Mouse (Mus musculus) limb, embryonic 15.5 days (tissue): Measurements from ENCODE around the gene Lekr1. TPM values are rescaled to one million over a fixed set of nuclear protein-coding genes. Genes with fewer than 3 reads are reported as not detected.

Experiments used
- ATAC-seq: fragments of 200-750 bp; cut with Nextera tagmentation; 2 replicates; pipeline ENCODE4 v1.8.0; 2017; ENCODE audit warnings: low read depth, moderate TSS enrichment; ENCODE audit not compliant: insufficient number of reproducible peaks, low FRiP score, low TSS enrichment
- H3K27ac ChIP-seq: fragments of 300-500 bp; sonication (generic); 2 replicates; pipeline ENCODE4 v1.5.1; 2015; ENCODE audit warnings: moderate library complexity, mild to moderate bottlenecking, inconsistent platforms
- H3K27me3 ChIP-seq: fragments of 300-500 bp; sonication (generic); 2 replicates; pipeline ENCODE4 v1.6.1; 2015; ENCODE audit warnings: inconsistent platforms
- H3K36me3 ChIP-seq: fragments of 300-500 bp; sonication (generic); 2 replicates; pipeline ENCODE4 v1.6.1; 2015; ENCODE audit warnings: inconsistent platforms
- H3K4me1 ChIP-seq: fragments of 300-500 bp; sonication (generic); 2 replicates; pipeline ENCODE4 v1.6.1; 2015; ENCODE audit warnings: inconsistent platforms
- H3K4me2 ChIP-seq: fragments of 300-500 bp; sonication (generic); 2 replicates; pipeline ENCODE4 v1.6.1; 2015; ENCODE audit warnings: mild to moderate bottlenecking, inconsistent platforms
- H3K4me3 ChIP-seq: fragments of 300-500 bp; sonication (generic); 2 replicates; pipeline ENCODE4 v1.5.1; 2015; ENCODE audit warnings: mild to moderate bottlenecking, inconsistent platforms
- H3K9ac ChIP-seq: fragments of 300-500 bp; sonication (generic); 2 replicates; pipeline ENCODE4 v1.6.1; 2015; ENCODE audit warnings: inconsistent platforms
- H3K9me3 ChIP-seq: fragments of 300-500 bp; sonication (generic); 2 replicates; pipeline ENCODE4 v1.6.1; 2016; ENCODE audit warnings: inconsistent platforms
- WGBS: fragments of 180-500 bp; shearing (Covaris S2); methylation state at CpG from one replicate; pipeline ENCODE4 v1.1.7; 2015; 5-methylcytosine and 5-hydroxymethylcytosine counted together
- polyA plus RNA-seq: library from polyadenylated mRNA; unstranded; fragments of >200 nt; fragmentation: Nextera tagmentation; extraction: Ambion mirVana; gene quantifications from 2 replicates; pipeline ENCODE4 v1.2.1, GENCODE M21; 2015

The Lekr1 gene
- polyA plus RNA-seq, 1 experiment from 2014 or later: 7.2 TPM

- H3K36me3 ChIP-seq: no peaks in the 10 kb centered on the region
- H3K4me3 ChIP-seq: no peak overlapping the region
- no peak for ATAC-seq
- H3K27ac ChIP-seq: no peak overlapping the region
- H3K4me1 ChIP-seq: no peaks in the 10 kb centered on the region
- H3K9ac ChIP-seq: no peak overlapping the region
- WGBS: 75% methylated on average over 5 of the region's 5 CpGs
- no peaks in the 10 kb centered on the region for H3K27me3 ChIP-seq
- no peaks in the 10 kb centered on the region for H3K9me3 ChIP-seq
- no peak overlapping the region for H3K4me2 ChIP-seq
Measured at GRCm38 (mm10) chr3:65782246-65782645, 116.2 kb downstream of the Lekr1 start.

DNA sequence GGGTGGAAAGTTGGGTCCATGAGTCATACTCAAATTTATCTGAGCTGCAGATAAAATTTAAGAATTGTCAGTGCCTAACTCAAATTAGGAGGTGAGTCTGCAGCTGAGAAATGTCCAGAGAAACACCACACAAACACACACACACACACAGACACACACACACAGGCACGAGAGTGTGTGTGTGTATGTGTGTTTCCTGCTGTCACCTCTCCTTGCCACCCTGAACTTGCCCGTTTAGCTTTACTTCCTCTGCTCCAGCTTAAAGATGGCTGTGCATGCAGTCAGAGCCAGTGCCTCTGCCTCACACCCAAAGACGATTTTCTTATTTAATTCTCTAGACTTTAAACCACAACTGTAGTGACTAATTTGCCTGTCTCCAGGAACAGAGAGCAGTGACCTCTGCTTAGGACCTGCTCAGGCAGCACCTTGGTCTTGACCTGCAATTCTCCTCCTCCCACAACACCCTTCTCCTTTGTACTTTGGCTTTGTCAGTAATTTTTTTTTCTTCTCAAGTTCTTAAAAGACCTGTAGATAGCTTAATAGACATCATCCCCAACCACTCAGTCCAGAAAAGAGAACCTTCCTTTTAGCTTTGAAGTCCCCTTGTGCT lies 124.2 kb downstream of the Lekr1 start:
- H3K4me1 ChIP-seq: no peaks in the 10 kb centered on the region
- WGBS: 46% methylated on average over 3 of the region's 3 CpGs
- H3K4me3 ChIP-seq: no peak overlapping the region
- H3K27ac ChIP-seq: no peak overlapping the region
- H3K27me3 ChIP-seq: no peaks in the 10 kb centered on the region
- no peaks in the 10 kb centered on the region for H3K9me3 ChIP-seq
- no peak overlapping the region for H3K9ac ChIP-seq
- H3K36me3 ChIP-seq: no peaks in the 10 kb centered on the region
- ATAC-seq: no peak
- H3K4me2 ChIP-seq: no peak overlapping the region

DNA sequence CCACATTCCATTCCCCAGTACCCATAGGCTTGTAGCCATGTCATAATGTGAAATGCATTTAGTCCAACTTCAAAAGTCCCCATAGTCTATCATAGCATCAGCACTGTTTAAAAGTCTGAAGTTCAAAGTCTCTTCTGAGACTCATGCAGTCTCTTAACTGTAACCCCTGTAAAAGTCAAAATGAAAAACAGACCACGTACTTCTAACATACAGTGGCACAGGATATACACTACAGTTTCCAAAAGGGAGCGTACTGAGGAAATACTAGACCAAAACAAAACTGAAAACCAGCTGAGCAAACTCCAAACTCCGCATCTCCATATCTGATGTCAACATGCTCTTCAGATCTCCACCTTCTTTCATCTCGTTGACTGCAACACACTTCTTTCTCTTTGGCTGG lies 127.5 kb downstream of the Lekr1 start:
- Histone ChIP-seq H3K27me3 (no peaks in the 10 kb centered on the region), H3K4me3 (no peak overlapping the region), H3K4me2 (no peak overlapping the region), H3K9ac (no peak overlapping the region), H3K27ac (no peak overlapping the region), H3K36me3 (no peaks in the 10 kb centered on the region), H3K9me3 (no peaks in the 10 kb centered on the region), H3K4me1 (no peaks in the 10 kb centered on the region)
- 64% methylated on average over 4 of the region's 4 CpGs for WGBS
- no peak for ATAC-seq

DNA sequence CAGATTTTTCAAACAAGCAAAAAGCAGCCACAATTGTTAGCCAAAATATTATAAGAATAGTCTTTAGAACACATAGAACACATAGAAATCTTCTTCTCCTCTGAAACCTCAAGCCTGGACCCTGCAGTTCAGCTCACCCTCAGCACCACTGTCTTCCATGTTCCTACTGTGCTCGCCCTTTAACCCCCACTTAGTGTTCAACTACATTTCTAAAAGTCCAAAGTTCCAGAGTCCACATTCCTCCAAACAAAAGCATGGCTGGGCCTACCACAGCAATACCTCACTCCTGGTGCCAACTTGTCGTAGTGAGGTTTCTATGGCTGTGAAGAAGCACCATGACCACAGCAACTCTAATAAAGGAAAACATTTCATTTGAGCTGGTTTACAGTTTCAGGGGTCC lies 128.7 kb downstream of the Lekr1 start:
- H3K4me2 ChIP-seq: no peak overlapping the region

GRCm38 (mm10) chr3:65797345-65798137 lies 131.5 kb downstream of the Lekr1 start:
- no peak overlapping the region for H3K27ac ChIP-seq
- no peaks in the 10 kb centered on the region for H3K36me3 ChIP-seq
- H3K4me3 ChIP-seq: no peak overlapping the region
- no peaks in the 10 kb centered on the region for H3K27me3 ChIP-seq
- WGBS: 92% methylated on average over 5 of the region's 5 CpGs
- H3K4me2 ChIP-seq: no peak overlapping the region
- no peak for ATAC-seq
- no peaks in the 10 kb centered on the region for H3K4me1 ChIP-seq
- H3K9me3 ChIP-seq: no peaks in the 10 kb centered on the region
- H3K9ac ChIP-seq: no peak overlapping the region

More for the DNA sequence above, 128.7 kb downstream of the Lekr1 start:
- no peaks in the 10 kb centered on the region for H3K36me3 ChIP-seq
- WGBS: 89% methylated on average over 2 of the region's 2 CpGs
- no peaks in the 10 kb centered on the region for H3K27me3 ChIP-seq
- H3K9ac ChIP-seq: no peak overlapping the region
- no peak for ATAC-seq
- H3K4me3 ChIP-seq: no peak overlapping the region
- no peak overlapping the region for H3K27ac ChIP-seq
- H3K9me3 ChIP-seq: no peaks in the 10 kb centered on the region
- H3K4me1 ChIP-seq: no peaks in the 10 kb centered on the region

- no peak overlapping the region for H3K4me3 ChIP-seq
- H3K27ac ChIP-seq: no peak overlapping the region
- no peak overlapping the region for H3K9ac ChIP-seq
- no peaks in the 10 kb centered on the region for H3K9me3 ChIP-seq
- no peaks in the 10 kb centered on the region for H3K36me3 ChIP-seq
- H3K4me1 ChIP-seq: no peaks in the 10 kb centered on the region
- no peak overlapping the region for H3K4me2 ChIP-seq
- no peaks in the 10 kb centered on the region for H3K27me3 ChIP-seq
- no peak for ATAC-seq
- 72% methylated on average over 4 of the region's 4 CpGs for WGBS
Measured at GRCm38 (mm10) chr3:65800962-65801361, 134.9 kb downstream of the Lekr1 start.

DNA sequence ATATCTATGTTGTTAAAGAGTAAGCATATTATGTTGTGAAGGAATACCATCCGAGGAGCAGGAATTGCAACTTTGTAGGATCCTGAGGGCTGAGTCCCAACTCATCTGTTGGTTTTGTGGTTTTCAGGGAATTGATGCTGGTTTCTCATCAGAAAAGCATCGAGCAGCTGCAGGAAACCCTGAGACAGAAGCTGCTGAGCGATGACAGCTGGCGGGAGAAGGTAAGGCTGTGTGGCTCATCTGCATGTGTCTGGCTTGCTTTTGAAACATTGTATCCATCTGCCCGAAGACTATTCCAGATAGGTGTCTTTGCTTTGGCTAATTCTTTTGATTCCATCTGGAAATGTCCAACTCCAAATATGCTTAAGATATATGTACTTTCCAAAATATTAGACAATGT lies 136.2 kb downstream of the Lekr1 start:
- no peak overlapping the region for H3K9ac ChIP-seq
- ATAC-seq: no peak
- H3K9me3 ChIP-seq: no peaks in the 10 kb centered on the region
- WGBS: 83% methylated on average over 5 of the region's 5 CpGs
- no peak overlapping the region for H3K27ac ChIP-seq
- no peak overlapping the region for H3K4me3 ChIP-seq
- no peak overlapping the region for H3K4me2 ChIP-seq
- no peaks in the 10 kb centered on the region for H3K27me3 ChIP-seq
- H3K4me1 ChIP-seq: no peaks in the 10 kb centered on the region
- H3K36me3 ChIP-seq: no peaks in the 10 kb centered on the region

DNA sequence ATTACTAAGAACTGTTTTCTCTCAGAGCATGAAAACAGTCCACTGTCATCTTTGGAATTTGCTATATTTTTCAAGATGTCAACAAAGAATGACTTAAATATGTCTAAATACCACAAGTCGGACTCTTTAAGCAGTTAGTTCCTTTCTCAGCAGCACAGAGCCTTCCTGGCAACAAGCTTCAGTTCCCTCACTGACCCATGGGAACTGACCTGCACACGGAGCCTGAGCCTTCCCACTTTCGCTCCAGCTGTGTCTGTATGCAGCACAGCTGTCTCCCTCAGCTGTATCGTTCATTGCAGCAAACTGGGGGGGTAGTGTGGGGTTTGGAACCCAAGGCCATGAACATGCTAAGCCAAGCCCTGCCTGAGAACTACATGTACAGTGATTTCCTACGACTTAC lies 136.8 kb downstream of the Lekr1 start:
- no peaks in the 10 kb centered on the region for H3K36me3 ChIP-seq
- no peak overlapping the region for H3K9ac ChIP-seq
- 48% methylated on average over 5 of the region's 5 CpGs for WGBS
- ATAC-seq: no peak
- H3K4me2 ChIP-seq: no peak overlapping the region
- H3K27me3 ChIP-seq: no peaks in the 10 kb centered on the region
- H3K4me3 ChIP-seq: no peak overlapping the region
- no peaks in the 10 kb centered on the region for H3K4me1 ChIP-seq
- H3K27ac ChIP-seq: no peak overlapping the region
- H3K9me3 ChIP-seq: no peaks in the 10 kb centered on the region

DNA sequence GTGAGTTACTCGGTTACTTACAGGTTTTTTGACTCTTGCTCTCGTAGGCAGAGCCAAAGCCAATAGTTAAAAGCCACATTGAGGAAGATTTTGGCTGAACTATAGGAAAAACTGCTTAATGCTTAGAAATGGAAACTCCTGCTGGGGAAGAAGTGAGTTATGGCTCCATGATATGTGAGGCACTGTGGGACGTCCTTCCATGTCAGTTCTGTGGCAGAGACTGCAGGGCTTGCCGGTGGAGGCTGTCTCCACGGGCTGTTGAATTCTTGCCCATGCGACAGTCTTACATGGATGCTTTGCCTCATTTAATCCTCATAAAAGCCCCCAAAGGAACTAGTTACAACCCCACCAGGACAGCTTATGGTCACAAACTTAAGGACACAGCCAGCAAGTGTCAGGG lies 148.9 kb downstream of the Lekr1 start:
- no peaks in the 10 kb centered on the region for H3K9me3 ChIP-seq
- peak overlapping the region; percentile 82 for H3K27ac ChIP-seq
- H3K36me3 ChIP-seq: no peaks in the 10 kb centered on the region
- H3K9ac ChIP-seq: no peak overlapping the region
- 42% methylated on average over 6 of the region's 6 CpGs for WGBS
- no peak overlapping the region for H3K4me3 ChIP-seq
- H3K4me1 ChIP-seq: peaks cover 7% of the 10 kb centered on the region
- no peaks in the 10 kb centered on the region for H3K27me3 ChIP-seq
- no peak overlapping the region for H3K4me2 ChIP-seq
- peak; percentile 86 for ATAC-seq

- no peaks in the 10 kb centered on the region for H3K36me3 ChIP-seq
- no peaks in the 10 kb centered on the region for H3K27me3 ChIP-seq
- no peak overlapping the region for H3K4me2 ChIP-seq
- no peaks in the 10 kb centered on the region for H3K9me3 ChIP-seq
- no peak overlapping the region for H3K9ac ChIP-seq
- WGBS: 76% methylated on average over 10 of the region's 10 CpGs
- no peak for ATAC-seq
- H3K4me3 ChIP-seq: no peak overlapping the region
- no peak overlapping the region for H3K27ac ChIP-seq
- H3K4me1 ChIP-seq: peaks cover 11% of the 10 kb centered on the region
Measured at GRCm38 (mm10) chr3:65816012-65816411, 150.0 kb downstream of the Lekr1 start.

DNA sequence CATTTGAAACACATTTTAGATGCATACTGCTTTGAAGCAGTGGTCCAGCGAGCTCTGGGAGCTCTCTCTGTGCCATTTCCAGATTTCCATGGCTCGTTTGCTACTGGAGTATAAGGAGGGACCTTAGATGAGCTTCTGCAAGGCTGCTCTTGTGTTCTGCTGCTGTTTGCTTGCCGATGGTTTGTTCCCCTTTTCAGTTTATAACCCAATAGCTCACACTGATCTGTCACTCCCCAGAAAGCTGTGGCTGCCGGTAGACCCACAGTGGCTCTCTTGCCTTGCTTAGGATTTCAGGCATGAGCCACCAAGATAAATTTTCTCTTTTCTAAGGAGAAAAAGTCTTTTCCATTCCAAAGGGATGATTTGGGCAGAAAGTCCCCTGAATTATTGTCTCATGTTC lies 152.6 kb downstream of the Lekr1 start:
- H3K27ac ChIP-seq: no peak overlapping the region
- H3K9me3 ChIP-seq: no peaks in the 10 kb centered on the region
- H3K36me3 ChIP-seq: no peaks in the 10 kb centered on the region
- H3K4me3 ChIP-seq: no peak overlapping the region
- H3K4me1 ChIP-seq: peaks cover 11% of the 10 kb centered on the region
- H3K9ac ChIP-seq: no peak overlapping the region
- no peak for ATAC-seq
- H3K4me2 ChIP-seq: no peak overlapping the region
- H3K27me3 ChIP-seq: no peaks in the 10 kb centered on the region
- WGBS: 71% methylated on average over 4 of the region's 4 CpGs

- 24% methylated on average over 6 of the region's 6 CpGs for WGBS
- Histone ChIP-seq H3K4me3 (no peak overlapping the region), H3K9me3 (no peaks in the 10 kb centered on the region), H3K4me1 (peaks cover 9% of the 10 kb centered on the region), H3K27me3 (no peaks in the 10 kb centered on the region), H3K27ac (peak overlapping the region; percentile 40; the same call in 1 of the 2 replicates), H3K9ac (no peak overlapping the region), H3K36me3 (no peaks in the 10 kb centered on the region), H3K4me2 (no peak overlapping the region)
- no peak for ATAC-seq
Measured at GRCm38 (mm10) chr3:65819841-65820240, 153.8 kb downstream of the Lekr1 start.
